Mouse (Mus musculus): ENCODE results near the gene Arfip1. TPM values are rescaled to one million over a fixed set of nuclear protein-coding genes. Genes with fewer than 3 reads are reported as not detected.

Gene Arfip1
- polyA plus RNA-seq, 1 experiment from 2014 or later = 60.9 TPM

DNA sequence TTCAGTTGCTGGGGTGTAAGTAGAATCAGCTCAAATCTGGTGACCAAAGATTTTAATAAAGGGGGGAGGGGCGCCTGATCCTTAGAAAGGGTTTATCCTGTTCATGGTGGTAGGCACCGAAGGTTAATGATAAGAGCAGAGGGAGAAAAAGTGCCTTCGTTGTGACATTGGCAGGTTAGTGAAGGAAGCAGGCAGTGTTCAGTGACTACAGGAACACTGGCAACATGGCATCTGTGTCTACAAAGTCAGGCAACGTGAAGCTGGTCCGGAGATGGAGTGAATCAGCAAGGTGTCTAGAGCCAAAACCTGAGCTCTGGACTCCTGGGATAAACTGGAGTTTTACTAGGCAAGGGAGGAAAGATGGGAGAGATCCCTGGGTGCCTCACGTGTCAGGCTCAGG is 16.3 kb upstream of the Arfip1 start:
- no peak overlapping the region for H3K4me2 ChIP-seq (replicated peaks; ENCODE audit: low read depth)
- 76% methylated on average over 6 of the region's 6 CpGs for WGBS
- DNase-seq (ENCODE audit: low spot score) (no peak), ATAC-seq (ENCODE audit: low FRiP score, low TSS enrichment) (no peak)
- H3K9me3 ChIP-seq (ENCODE audit: control insufficient read depth, low read length) = no peaks in the 10 kb centered on the region
- H3K4me3 ChIP-seq (ENCODE audit: low read depth, low read length) = no peak overlapping the region
- no peaks in the 10 kb centered on the region for H3K4me1 ChIP-seq (replicated peaks; ENCODE audit: control insufficient read depth, insufficient read depth)
- H3K9ac ChIP-seq (ENCODE audit: low read length) = no peak overlapping the region
- no peaks in the 10 kb centered on the region for H3K27me3 ChIP-seq (ENCODE audit: control insufficient read depth, insufficient read depth, low read length)
- H3K36me3 ChIP-seq (ENCODE audit: control insufficient read depth, insufficient read depth, low read length) = no peaks in the 10 kb centered on the region
- TF ChIP-seq EP300 (optimal IDR thresholded peaks at IDR 0.05) (no peak), CTCF (IDR thresholded peaks at IDR 0.05; ENCODE audit: low read depth) (no peak)
- H3K27ac ChIP-seq (replicated peaks) = peak overlapping the region; percentile 65; the same call in 1 of the 2 replicates

DNA sequence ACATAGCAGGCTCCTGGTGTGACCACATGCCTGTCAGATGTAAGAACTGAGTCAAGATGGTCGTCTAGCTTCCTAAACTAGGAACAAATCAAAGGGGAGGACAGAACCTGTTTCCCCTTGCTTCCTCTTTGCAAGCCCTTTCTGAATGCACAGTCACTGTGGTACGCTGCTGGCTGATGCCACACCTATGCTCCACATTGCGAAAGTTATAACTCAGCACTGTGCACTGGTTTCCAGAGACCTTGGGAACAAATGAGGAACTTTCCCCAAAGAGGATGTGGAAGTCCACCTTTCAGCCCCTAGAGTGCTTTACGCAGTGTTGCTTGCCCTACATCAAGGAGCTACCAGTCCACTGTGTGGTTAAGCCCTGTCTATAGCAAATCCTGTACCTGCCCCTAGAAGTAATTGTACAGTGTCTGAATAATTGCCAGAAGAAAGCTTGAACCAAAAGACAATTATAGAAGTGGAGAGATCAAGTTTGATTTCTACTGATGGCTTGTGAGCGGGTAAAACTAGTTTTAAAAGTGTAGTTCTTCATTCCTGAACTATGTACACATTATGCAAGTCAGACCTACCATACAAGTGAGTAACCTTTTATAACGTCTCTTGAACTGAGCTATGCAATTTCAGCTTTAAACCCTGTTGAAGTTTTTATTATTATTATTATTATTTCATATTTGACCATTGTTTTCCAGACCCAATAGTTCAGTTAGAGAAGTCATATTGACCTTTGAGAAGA is 15.7 kb upstream of the Arfip1 start:
- Histone ChIP-seq H3K27me3 (ENCODE audit: control insufficient read depth, insufficient read depth, low read length) (no peaks in the 10 kb centered on the region), H3K9ac (ENCODE audit: low read length) (no peak overlapping the region; the same call in 1 of the 2 replicates), H3K4me2 (replicated peaks; ENCODE audit: low read depth) (no peak overlapping the region), H3K36me3 (ENCODE audit: control insufficient read depth, insufficient read depth, low read length) (no peaks in the 10 kb centered on the region), H3K4me3 (ENCODE audit: low read depth, low read length) (no peak overlapping the region), H3K4me1 (replicated peaks; ENCODE audit: control insufficient read depth, insufficient read depth) (no peaks in the 10 kb centered on the region), H3K9me3 (ENCODE audit: control insufficient read depth, low read length) (no peaks in the 10 kb centered on the region), H3K27ac (replicated peaks) (peak overlapping the region; percentile 81)
- ATAC-seq (ENCODE audit: low FRiP score, low TSS enrichment) (peak; percentile 81), DNase-seq (ENCODE audit: low spot score) (peak; percentile 28)
- 54% methylated on average over 6 of the region's 6 CpGs for WGBS
- no peak for TF ChIP-seq CTCF (IDR thresholded peaks at IDR 0.05; ENCODE audit: low read depth)
- no peak for TF ChIP-seq EP300 (optimal IDR thresholded peaks at IDR 0.05)

DNA sequence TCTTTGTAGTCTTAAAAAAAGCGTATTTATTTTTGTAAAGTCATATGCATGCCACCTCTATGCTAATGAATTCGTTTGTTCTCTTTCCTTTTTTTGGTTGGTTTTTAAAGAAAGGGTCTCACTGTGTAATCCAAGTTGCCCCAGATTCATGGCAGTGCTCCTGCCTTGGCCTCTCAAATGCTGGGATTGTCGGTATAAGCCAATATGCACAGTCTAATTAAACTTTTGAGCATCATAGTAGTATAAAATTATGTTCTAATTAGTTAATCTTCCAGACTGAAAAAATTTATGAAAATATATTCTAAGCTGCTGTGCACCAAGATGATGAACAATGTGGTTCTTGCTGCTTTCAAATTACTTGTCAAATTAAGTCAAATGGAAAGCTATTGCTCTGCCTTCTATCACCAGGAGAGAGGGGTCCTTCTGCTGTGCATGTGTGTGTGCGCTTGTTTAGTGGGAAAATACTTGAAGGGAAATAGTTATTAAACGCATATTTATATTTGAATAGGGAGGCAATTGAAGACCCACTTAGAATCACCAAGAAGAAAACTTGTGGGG is 13.3 kb upstream of the Arfip1 start:
- Histone ChIP-seq H3K27ac (replicated peaks) (no peak overlapping the region), H3K4me3 (ENCODE audit: low read depth, low read length) (no peak overlapping the region; the same call in 1 of the 2 replicates), H3K9me3 (ENCODE audit: control insufficient read depth, low read length) (no peaks in the 10 kb centered on the region), H3K9ac (ENCODE audit: low read length) (no peak overlapping the region), H3K4me2 (replicated peaks; ENCODE audit: low read depth) (peak overlapping the region; percentile 52), H3K36me3 (ENCODE audit: control insufficient read depth, insufficient read depth, low read length) (no peaks in the 10 kb centered on the region), H3K27me3 (ENCODE audit: control insufficient read depth, insufficient read depth, low read length) (no peaks in the 10 kb centered on the region), H3K4me1 (replicated peaks; ENCODE audit: control insufficient read depth, insufficient read depth) (no peaks in the 10 kb centered on the region)
- DNase-seq (ENCODE audit: low spot score) (no peak), ATAC-seq (ENCODE audit: low FRiP score, low TSS enrichment) (no peak)
- no peak for TF ChIP-seq EP300 (optimal IDR thresholded peaks at IDR 0.05)
- WGBS = 37% methylated on average over 5 of the region's 5 CpGs

DNA sequence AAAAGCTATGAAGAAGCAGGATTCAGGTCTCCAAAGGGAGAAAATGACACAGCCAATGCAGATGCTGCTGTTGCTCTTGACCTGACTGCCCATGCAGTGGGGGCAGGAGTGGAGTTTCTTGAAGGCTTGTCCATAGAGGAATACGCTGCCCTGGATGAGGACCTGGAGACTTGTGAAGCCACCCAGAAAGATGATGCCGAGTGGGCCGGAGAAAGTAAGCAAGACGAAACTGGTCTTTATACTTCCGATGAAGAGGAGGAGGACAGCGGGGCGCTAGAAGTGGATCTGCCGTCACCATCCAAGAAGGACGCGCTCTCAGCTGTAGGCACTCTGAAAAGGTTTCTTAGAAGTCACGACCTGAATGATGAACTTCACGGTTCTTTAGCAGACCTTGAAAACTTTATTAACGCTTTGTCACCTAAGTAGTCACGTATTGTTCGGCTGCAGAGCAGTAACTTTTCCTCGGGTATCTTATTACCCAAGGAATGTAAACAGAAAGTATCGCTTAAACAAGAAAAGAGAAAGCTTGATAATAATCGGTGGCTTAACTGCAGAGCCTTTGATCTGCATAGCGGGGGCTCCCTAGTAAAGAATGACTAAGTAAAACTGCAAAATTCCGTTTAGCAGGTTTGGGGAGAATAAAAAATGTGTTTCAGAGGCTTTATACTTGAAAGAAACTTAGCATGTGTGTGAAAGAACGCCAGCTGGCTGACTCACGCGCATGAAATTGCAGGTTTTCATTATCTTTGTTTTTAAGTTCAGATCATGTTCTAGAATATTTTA is 12.7 kb upstream of the Arfip1 start:
- ATAC-seq (ENCODE audit: low FRiP score, low TSS enrichment) (no peak), DNase-seq (ENCODE audit: low spot score) (peak; percentile 21)
- Histone ChIP-seq H3K27ac (replicated peaks) (peak overlapping the region; percentile 70), H3K4me2 (replicated peaks; ENCODE audit: low read depth) (peak overlapping the region; percentile 52), H3K27me3 (ENCODE audit: control insufficient read depth, insufficient read depth, low read length) (no peaks in the 10 kb centered on the region), H3K4me3 (ENCODE audit: low read depth, low read length) (peak overlapping the region; percentile 33), H3K4me1 (replicated peaks; ENCODE audit: control insufficient read depth, insufficient read depth) (no peaks in the 10 kb centered on the region), H3K9me3 (ENCODE audit: control insufficient read depth, low read length) (no peaks in the 10 kb centered on the region), H3K36me3 (ENCODE audit: control insufficient read depth, insufficient read depth, low read length) (no peaks in the 10 kb centered on the region), H3K9ac (ENCODE audit: low read length) (peak overlapping the region; percentile 9; the same call in 1 of the 2 replicates)
- TF ChIP-seq CTCF (IDR thresholded peaks at IDR 0.05; ENCODE audit: low read depth) = no peak
- peak; percentile 69 for TF ChIP-seq EP300 (optimal IDR thresholded peaks at IDR 0.05)
- WGBS = 5% methylated on average over 23 of the region's 23 CpGs

DNA sequence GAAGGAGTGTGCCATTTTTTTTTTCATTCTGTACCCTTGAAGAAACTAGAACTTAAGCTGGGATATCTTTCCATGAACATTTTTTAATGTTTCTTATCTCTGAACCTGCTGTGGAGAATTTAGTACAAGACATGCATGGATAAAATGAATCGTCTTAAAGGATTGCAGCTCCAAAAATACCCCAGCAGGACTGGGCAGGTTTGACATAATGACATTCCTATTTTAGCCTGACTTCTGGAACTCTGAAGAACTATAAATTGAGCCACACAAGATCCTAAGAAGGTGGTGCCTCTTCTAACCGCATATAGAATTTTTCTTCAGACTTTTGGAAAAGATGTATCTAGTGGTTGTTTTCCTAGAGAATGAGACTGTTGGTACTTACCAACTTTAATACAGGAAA is 10.8 kb upstream of the Arfip1 start, which contains the start of gene Tigd4:
Gene Tigd4, plus strand, starts transcription at position 301 of the 400 bp plus-strand sequence.
- Histone ChIP-seq H3K9me3 (ENCODE audit: control insufficient read depth, low read length) (no peaks in the 10 kb centered on the region), H3K4me1 (replicated peaks; ENCODE audit: control insufficient read depth, insufficient read depth) (no peaks in the 10 kb centered on the region), H3K36me3 (ENCODE audit: control insufficient read depth, insufficient read depth, low read length) (no peaks in the 10 kb centered on the region), H3K4me3 (ENCODE audit: low read depth, low read length) (no peak within 1 kb of the TSS), H3K4me2 (replicated peaks; ENCODE audit: low read depth) (no peak within 1 kb of the TSS), H3K27ac (replicated peaks) (no peak within 1 kb of the TSS), H3K9ac (ENCODE audit: low read length) (no peak within 1 kb of the TSS), H3K27me3 (ENCODE audit: control insufficient read depth, insufficient read depth, low read length) (no peaks in the 10 kb centered on the region)
- no peak for TF ChIP-seq CTCF (IDR thresholded peaks at IDR 0.05; ENCODE audit: low read depth)
- no peak for TF ChIP-seq EP300 (optimal IDR thresholded peaks at IDR 0.05)
- WGBS = 66% methylated on average over 2 of the region's 2 CpGs
- DNase-seq (ENCODE audit: low spot score) (no peak), ATAC-seq (ENCODE audit: low FRiP score, low TSS enrichment) (no peak)
